Mouse (Mus musculus): ENCODE data around the gene Saa2. TPM values are rescaled to one million over a fixed set of nuclear protein-coding genes. Genes with fewer than 3 reads are reported as not detected.

Saa2 gene
- polyA plus RNA-seq (2021; fragmentation: Nextera tagmentation): not detected in 2 replicates
- long read RNA-seq, experiment 1: 0 reads
- long read RNA-seq, experiment 2: 0 reads

DNA sequence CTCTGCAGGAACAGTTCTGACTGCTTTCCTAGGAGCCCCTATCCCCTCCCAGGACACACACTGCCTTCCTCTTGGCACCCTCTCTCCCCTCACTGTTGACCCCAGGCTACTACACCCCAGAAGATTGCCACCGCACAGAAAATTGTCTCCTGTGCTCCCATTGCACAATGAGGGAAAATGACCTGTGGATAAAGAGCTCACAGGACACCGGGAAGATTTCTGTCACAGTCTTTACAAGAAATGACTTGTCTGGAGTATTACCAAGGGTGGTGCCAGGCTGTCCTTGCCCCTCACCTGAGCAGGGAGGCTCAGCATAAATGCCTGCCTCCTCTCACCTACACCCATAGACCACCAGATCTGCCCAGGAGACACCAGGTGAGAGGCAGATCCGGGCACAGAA, at the start of gene Saa2:
Gene Saa2 (plus strand): TSS at position 301 of the 400 bp plus-strand sequence.

GRCm38 (mm10) chr7:46710390-46710844, 41.2 kb upstream of the Saa2 start, which contains the start of gene Saal1:
TSS of gene Saal1 (minus strand) at chr7:46710680.

DNA sequence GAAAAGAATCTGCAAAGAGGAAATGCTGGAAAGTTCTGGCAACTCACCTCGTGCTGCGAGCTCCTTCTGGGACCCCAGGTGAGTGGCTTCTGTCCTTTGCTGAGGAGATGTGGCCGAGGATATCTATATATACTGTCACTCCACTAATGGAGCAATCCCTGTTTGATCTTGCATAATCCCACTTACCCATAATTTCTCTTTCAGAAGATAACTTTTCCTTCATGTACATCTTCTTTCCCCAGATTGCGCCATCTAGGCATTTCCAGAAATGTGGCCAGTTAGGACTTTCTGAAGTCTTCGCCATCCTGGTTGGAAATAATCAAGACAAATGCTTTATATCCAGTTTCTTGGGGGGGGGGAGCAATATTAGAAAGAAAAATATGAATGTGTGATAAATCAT, 36.0 kb upstream of the Saa2 start, which contains the start of gene Saa3:
Gene Saa3 (minus strand): TSS at position 101 of the 400 bp plus-strand sequence.

DNA sequence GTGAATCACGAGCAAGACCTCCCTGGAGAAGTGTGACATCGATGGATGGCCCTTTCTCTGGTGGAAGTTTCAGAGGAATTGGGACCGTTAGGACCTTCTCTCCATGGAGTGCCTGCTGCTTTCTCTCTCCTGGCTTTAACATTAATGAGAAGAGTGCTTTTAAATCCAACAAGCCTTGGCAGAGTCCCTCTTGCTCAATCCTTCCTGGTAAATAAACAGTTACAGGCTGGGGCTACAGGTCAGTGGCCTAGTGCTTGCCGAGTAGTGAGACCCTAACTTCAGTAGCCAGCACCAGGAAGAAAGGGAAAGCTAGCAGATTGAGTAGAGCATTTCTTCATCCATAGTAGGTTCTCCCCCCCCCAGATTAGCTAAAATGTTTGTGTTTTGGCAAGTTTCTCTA, 19.1 kb upstream of the Saa2 start, which contains the start of gene Saa4:
Gene Saa4 (minus strand): TSS at position 146 of the 400 bp plus-strand sequence.

DNA sequence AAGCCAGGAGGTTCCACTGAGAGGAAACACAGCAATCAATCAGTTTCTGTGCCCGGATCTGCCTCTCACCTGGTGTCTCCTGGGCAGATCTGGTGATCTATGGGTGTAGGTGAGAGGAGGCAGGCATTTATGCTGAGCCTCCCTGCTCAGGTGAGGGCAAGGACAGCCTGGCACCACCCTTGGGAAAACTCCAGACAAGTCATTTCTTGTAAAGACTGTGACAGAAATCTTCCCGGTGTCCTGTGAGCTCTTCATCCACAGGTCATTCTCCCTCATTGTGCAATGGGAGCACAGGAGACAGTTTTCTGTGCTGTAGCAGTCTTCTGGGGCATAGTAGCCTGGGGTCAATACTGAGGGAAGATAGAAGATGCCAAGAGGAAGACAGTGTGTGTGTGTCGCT, 8.7 kb upstream of the Saa2 start, which contains the start of gene Saa1:
Gene Saa1 (minus strand): TSS at position 101 of the 400 bp plus-strand sequence.

DNA sequence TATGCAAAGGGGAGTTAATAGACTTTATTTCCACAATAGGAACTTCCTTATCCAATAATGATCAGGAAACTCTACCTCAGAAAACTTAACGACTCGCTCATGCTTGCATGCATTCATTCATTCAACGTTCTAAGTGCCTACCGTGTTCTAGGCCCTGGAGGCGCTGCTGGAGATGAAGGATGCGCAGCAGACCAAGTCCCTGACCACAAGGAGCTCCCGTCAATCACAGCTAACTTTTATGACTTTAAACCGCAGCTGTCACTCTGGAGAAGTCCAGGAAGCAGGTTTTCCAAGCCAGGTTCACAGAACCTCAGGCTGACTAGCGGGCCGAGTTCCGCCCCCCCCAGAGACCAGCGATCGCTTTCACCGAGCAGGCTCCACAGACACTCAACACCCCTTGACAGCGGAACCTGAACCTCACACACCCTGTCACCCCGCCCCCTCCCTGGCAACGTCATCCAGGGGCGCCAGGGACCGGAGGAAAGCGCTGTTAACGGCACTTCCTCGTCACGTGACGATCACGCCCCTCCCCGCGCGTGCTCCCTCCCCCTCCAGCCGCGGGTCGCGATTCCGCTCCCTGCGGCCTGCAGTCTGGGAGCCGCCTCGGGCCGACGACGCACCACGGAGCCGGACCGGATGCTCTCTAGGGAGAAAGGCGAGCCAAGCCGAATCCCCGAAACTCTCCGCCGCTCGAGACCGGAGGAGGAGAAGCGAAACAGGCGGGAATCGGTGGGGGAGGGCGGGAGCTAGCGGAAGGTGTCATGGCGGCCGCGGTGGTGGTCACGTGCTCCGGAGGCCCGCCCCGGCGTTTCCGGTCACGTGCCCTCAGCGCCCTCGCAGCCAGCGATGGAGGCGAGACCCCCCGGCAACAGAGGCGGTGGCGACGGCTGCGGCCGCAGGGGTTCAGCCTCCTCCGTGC, 44.0 kb downstream of the Saa2 start, which contains the start of the genes Hps5 and Gtf2h1:
Gene Hps5 (minus strand): TSS at position 778 of the 919 bp plus-strand sequence.
Gene Gtf2h1 (plus strand): TSS at position 817 of the 919 bp plus-strand sequence.

Other genes starting within 250 kb of the Saa2 start
- 33.0 and 44.7 TPM in 2 replicates for gene Sergef, start 112.0 kb upstream of the Saa2 start, polyA plus RNA-seq (2021; fragmentation: Nextera tagmentation)
- gene Tph1, start 79.3 kb upstream of the Saa2 start, polyA plus RNA-seq (2021; fragmentation: Nextera tagmentation): 0.19 and 0.37 TPM in 2 replicates
- 8.4 and 12.0 TPM in 2 replicates for gene Saal1, start 41.1 kb upstream of the Saa2 start, polyA plus RNA-seq (2021; fragmentation: Nextera tagmentation)
- not detected in 2 replicates for gene Saa3, start 36.1 kb upstream of the Saa2 start, polyA plus RNA-seq (2021; fragmentation: Nextera tagmentation)
- gene Saa4, start 19.2 kb upstream of the Saa2 start, polyA plus RNA-seq (2021; fragmentation: Nextera tagmentation): not detected in 2 replicates
- gene Saa1, start 8.8 kb upstream of the Saa2 start, polyA plus RNA-seq (2021; fragmentation: Nextera tagmentation): 0.13 TPM in 1 of 2 replicates, not detected in the other
- gene Hps5, start 44.3 kb downstream of the Saa2 start, polyA plus RNA-seq (2021; fragmentation: Nextera tagmentation): 3.5 and 3.7 TPM in 2 replicates
- 18.6 and 21.7 TPM in 2 replicates for gene Gtf2h1, start 44.3 kb downstream of the Saa2 start, polyA plus RNA-seq (2021; fragmentation: Nextera tagmentation)
- gene Ldha, start 89.7 kb downstream of the Saa2 start, polyA plus RNA-seq (2021; fragmentation: Nextera tagmentation): 853 and 1,022 TPM in 2 replicates
- gene Ldhc, start 109.4 kb downstream of the Saa2 start, polyA plus RNA-seq (2021; fragmentation: Nextera tagmentation): 0.18 TPM in 1 of 2 replicates, not detected in the other
- 241 and 242 TPM in 2 replicates for gene Tsg101, start 168.2 kb downstream of the Saa2 start, polyA plus RNA-seq (2021; fragmentation: Nextera tagmentation)
- gene Uevld, start 206.7 kb downstream of the Saa2 start, polyA plus RNA-seq (2021; fragmentation: Nextera tagmentation): 3.5 and 3.9 TPM in 2 replicates
- gene Gm9999, start 231.8 kb downstream of the Saa2 start, polyA plus RNA-seq (2021; fragmentation: Nextera tagmentation): not detected in 2 replicates